Mouse (Mus musculus): ENCODE results near the gene Rbfox3.

DNA sequence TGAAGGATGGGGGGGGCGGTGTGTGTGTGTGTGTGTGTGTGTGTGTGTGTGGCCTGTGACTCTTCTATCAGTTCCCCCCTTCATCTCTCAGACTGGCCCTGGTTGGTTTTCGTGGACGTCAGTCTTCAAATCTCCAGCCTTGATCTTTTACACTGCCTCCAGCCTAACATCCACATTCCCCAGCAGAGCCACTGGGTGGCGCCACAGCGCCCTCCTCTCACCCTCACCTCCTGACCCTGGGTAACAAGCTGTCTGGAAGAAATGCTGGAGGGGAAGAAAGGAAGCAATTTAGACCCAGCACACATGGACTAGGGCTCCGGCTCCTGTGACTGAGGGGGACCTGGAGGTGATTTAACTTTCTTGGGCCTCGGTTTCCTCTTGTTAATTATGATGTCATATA is 173.1 kb downstream of the Rbfox3 start:
- TF ChIP-seq CTCF (IDR thresholded peaks at IDR 0.05; ENCODE audit: low read depth, low read length) (no peak), TAL1 (conservative IDR thresholded peaks at IDR 0.05; ENCODE audit: low read depth, low read length) (no peak), GATA1 (IDR thresholded peaks at IDR 0.05; ENCODE audit: borderline replicate concordance, low read length) (no peak), GATA2 (IDR thresholded peaks at IDR 0.05; ENCODE audit: borderline replicate concordance, low read depth, low read length) (no peak), POLR2AphosphoS5 (IDR thresholded peaks at IDR 0.05; ENCODE audit: insufficient replicate concordance, low read depth, low read length) (no peak)

Data from G1E (cell line).